Mouse (Mus musculus): ENCODE measurements at regions not wholly inside any gene's neighbourhood (a gene's known extent, or its start where the extent isn't known, plus 50 kb on each side); places are given as distances from the start of the nearest gene placed in this dataset.

DNA sequence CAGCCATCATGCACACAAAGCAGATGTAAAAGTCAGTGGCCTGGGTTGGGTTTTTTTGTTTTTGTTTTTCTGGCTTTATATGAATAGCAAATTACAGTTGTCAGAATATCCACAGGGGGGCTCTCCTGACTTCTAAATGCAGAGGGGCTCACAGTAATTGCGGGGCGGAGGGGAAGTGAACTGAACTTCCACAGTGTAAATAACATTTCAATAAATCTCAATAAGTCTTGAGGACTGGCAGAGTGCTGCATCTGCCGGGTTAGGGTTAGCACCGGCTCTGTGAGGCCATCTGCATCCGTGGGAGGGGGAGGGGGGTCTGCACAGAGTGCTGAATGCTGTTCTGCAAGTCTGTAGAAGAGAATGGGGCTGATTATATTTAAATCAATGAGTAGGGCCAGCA, 50.3 kb upstream of the Arl4c start:
- Histone ChIP-seq H3K4me3 (replicated peaks) (no peak overlapping the region), H3K36me3 (replicated peaks) (no peaks in the 10 kb centered on the region), H3K4me2 (no peak overlapping the region), H3K4me1 (replicated peaks) (no peaks in the 10 kb centered on the region), H3K9ac (no peak overlapping the region), H3K27me3 (no peaks in the 10 kb centered on the region), H3K9me3 (replicated peaks) (no peaks in the 10 kb centered on the region), H3K27ac (replicated peaks) (no peak overlapping the region)
- no peak for ATAC-seq (ENCODE audit: insufficient read depth)
- WGBS (ENCODE audit: insufficient replicate concordance) = 18% methylated on average over 5 of the region's 5 CpGs

DNA sequence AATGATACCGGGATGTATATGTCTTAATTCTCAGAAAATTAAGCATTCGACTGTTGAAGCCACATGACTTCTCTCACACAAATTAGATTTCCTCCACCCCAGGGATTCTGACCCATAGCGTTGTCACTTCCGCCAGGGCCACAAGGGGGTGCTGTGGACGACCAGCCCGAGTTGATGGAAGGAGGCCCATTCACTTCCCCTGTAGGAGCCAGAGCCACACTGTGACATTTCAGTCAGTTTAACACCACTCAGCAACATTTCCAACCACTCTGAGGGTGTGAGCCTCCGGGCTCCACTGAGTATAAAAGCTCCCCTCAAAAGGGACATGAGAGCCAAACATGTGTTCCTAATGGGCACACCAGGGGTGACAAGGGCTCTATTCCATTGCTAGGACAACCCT, 54.6 kb upstream of the Arl4c start:
- no peak for ATAC-seq (ENCODE audit: insufficient read depth)
- Histone ChIP-seq H3K4me1 (replicated peaks) (no peaks in the 10 kb centered on the region), H3K27ac (replicated peaks) (no peak overlapping the region), H3K4me3 (replicated peaks) (no peak overlapping the region), H3K4me2 (no peak overlapping the region), H3K9ac (no peak overlapping the region), H3K9me3 (replicated peaks) (no peaks in the 10 kb centered on the region), H3K36me3 (replicated peaks) (no peaks in the 10 kb centered on the region), H3K27me3 (no peaks in the 10 kb centered on the region)
- 55% methylated on average over 7 of the region's 7 CpGs for WGBS (ENCODE audit: insufficient replicate concordance)

DNA sequence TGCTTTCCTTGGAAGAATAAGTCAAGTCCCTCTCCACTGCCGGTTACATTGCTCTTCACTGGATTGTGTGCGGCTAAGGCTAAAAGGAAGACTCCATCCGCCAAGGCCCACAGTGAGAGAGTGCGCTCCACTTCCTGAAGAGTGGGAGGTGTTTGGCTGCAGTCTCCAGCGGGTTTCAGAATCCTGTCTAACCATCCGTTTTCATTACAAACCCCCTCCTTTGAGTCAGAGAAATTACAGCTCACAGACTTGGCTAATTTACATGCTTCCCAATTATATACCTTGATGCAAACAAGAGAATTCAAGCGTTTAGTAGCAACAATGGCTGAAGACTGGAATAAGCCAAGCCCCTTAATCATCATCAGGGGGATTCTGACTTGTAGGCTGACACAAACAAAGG, 55.1 kb upstream of the Arl4c start:
- Histone ChIP-seq H3K27me3 (no peaks in the 10 kb centered on the region), H3K4me2 (no peak overlapping the region), H3K4me1 (replicated peaks) (no peaks in the 10 kb centered on the region), H3K9ac (no peak overlapping the region), H3K9me3 (replicated peaks) (no peaks in the 10 kb centered on the region), H3K27ac (replicated peaks) (no peak overlapping the region), H3K4me3 (replicated peaks) (no peak overlapping the region), H3K36me3 (replicated peaks) (no peaks in the 10 kb centered on the region)
- ATAC-seq (ENCODE audit: insufficient read depth) = no peak
- WGBS (ENCODE audit: insufficient replicate concordance) = 68% methylated on average over 7 of the region's 7 CpGs

- 36% methylated on average over 3 of the region's 3 CpGs for WGBS (ENCODE audit: insufficient replicate concordance)
- no peak overlapping the region for H3K27ac ChIP-seq (replicated peaks)
Measured at GRCm38 (mm10) chr1:88757746-88758145, 55.7 kb upstream of the Arl4c start.

GRCm38 (mm10) chr1:88760643-88761042, 58.6 kb upstream of the Arl4c start:
- 38% methylated on average over 11 of the region's 11 CpGs for WGBS (ENCODE audit: insufficient replicate concordance)
- no peak overlapping the region for H3K9ac ChIP-seq

More at GRCm38 (mm10) chr1:88757746-88758145, 55.7 kb upstream of the Arl4c start:
- ATAC-seq (ENCODE audit: insufficient read depth) = no peak
- Histone ChIP-seq H3K36me3 (replicated peaks) (no peaks in the 10 kb centered on the region), H3K27me3 (no peaks in the 10 kb centered on the region), H3K4me2 (no peak overlapping the region), H3K4me3 (replicated peaks) (no peak overlapping the region), H3K9ac (no peak overlapping the region), H3K9me3 (replicated peaks) (no peaks in the 10 kb centered on the region), H3K4me1 (replicated peaks) (no peaks in the 10 kb centered on the region)

GRCm38 (mm10) chr1:88761121-88761520, 59.1 kb upstream of the Arl4c start:
- Histone ChIP-seq H3K4me1 (replicated peaks) (no peaks in the 10 kb centered on the region), H3K4me2 (no peak overlapping the region), H3K9me3 (replicated peaks) (no peaks in the 10 kb centered on the region), H3K27me3 (no peaks in the 10 kb centered on the region), H3K4me3 (replicated peaks) (no peak overlapping the region), H3K27ac (replicated peaks) (no peak overlapping the region), H3K36me3 (replicated peaks) (no peaks in the 10 kb centered on the region), H3K9ac (no peak overlapping the region)
- 68% methylated on average over 6 of the region's 6 CpGs for WGBS (ENCODE audit: insufficient replicate concordance)
- no peak for ATAC-seq (ENCODE audit: insufficient read depth)

More at GRCm38 (mm10) chr1:88760643-88761042, 58.6 kb upstream of the Arl4c start:
- Histone ChIP-seq H3K36me3 (replicated peaks) (no peaks in the 10 kb centered on the region), H3K4me2 (no peak overlapping the region), H3K4me1 (replicated peaks) (no peaks in the 10 kb centered on the region), H3K27ac (replicated peaks) (no peak overlapping the region), H3K4me3 (replicated peaks) (no peak overlapping the region), H3K9me3 (replicated peaks) (no peaks in the 10 kb centered on the region), H3K27me3 (no peaks in the 10 kb centered on the region)
- ATAC-seq (ENCODE audit: insufficient read depth) = no peak

GRCm38 (mm10) chr1:88763725-88764364, 61.8 kb upstream of the Arl4c start:
- no peak overlapping the region for H3K9ac ChIP-seq
- ATAC-seq (ENCODE audit: insufficient read depth) = no peak
- 38% methylated on average over 6 of the region's 6 CpGs for WGBS (ENCODE audit: insufficient replicate concordance)
- no peaks in the 10 kb centered on the region for H3K9me3 ChIP-seq (replicated peaks)
- H3K4me1 ChIP-seq (replicated peaks) = no peaks in the 10 kb centered on the region
- no peaks in the 10 kb centered on the region for H3K36me3 ChIP-seq (replicated peaks)
- no peak overlapping the region for H3K4me2 ChIP-seq
- no peaks in the 10 kb centered on the region for H3K27me3 ChIP-seq
- no peak overlapping the region for H3K4me3 ChIP-seq (replicated peaks)
- no peak overlapping the region for H3K27ac ChIP-seq (replicated peaks)

DNA sequence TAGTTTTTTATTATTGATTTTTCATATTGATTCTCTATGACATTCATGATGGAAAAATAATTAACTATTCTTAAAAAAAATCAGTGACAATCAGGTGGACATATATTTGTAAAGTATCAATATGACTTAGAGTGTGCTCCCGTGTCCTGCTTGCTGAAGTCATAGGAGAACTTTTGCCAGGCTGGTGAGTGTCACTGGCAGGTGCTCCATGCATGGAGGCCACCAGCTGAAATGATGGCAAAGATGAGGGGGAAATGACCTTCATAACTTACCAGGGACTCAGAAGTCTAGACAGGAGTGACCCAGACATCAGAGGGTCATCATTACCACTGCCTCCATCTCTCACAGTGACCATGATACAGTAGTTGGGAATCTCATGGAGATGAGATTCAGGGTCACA, 62.5 kb upstream of the Arl4c start:
- ATAC-seq (ENCODE audit: insufficient read depth) = no peak
- Histone ChIP-seq H3K4me2 (no peak overlapping the region), H3K4me3 (replicated peaks) (no peak overlapping the region), H3K4me1 (replicated peaks) (no peaks in the 10 kb centered on the region), H3K36me3 (replicated peaks) (no peaks in the 10 kb centered on the region), H3K9me3 (replicated peaks) (no peaks in the 10 kb centered on the region), H3K9ac (no peak overlapping the region), H3K27me3 (no peaks in the 10 kb centered on the region), H3K27ac (replicated peaks) (no peak overlapping the region)
- WGBS (ENCODE audit: insufficient replicate concordance) = 75% methylated on average over 1 of the region's 1 CpGs

GRCm38 (mm10) chr1:88777009-88777408, 75.0 kb upstream of the Arl4c start:
- Histone ChIP-seq H3K4me2 (no peak overlapping the region), H3K9ac (no peak overlapping the region), H3K27ac (replicated peaks) (no peak overlapping the region), H3K9me3 (replicated peaks) (no peaks in the 10 kb centered on the region), H3K36me3 (replicated peaks) (no peaks in the 10 kb centered on the region), H3K27me3 (no peaks in the 10 kb centered on the region), H3K4me3 (replicated peaks) (no peak overlapping the region), H3K4me1 (replicated peaks) (no peaks in the 10 kb centered on the region)
- no peak for ATAC-seq (ENCODE audit: insufficient read depth)
- WGBS (ENCODE audit: insufficient replicate concordance) = 67% methylated on average over 5 of the region's 5 CpGs

DNA sequence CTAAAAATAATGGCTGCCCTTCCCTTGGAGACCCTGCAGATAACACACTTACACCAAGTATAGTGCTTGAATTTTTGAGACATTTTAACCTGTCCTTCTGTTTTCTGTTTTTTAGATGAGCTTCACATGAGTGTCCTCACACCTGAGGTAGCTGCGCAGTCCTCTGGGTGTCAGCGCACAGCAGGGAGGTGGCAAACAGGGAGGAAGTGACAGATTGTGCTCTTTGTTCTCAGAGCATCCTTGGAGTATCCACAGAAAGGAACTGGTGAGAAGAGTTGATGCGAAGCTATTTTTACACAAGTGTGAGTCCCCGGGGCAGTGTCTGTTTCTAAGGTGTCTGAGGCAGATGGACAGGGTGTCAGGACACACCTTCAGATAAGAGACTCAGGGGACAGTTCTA, 78.2 kb upstream of the Arl4c start:
- Histone ChIP-seq H3K4me1 (replicated peaks) (0 out of 2 replicates have a peak, but pooled peaks cover 3% of the 10 kb centered on the region), H3K9me3 (replicated peaks) (no peaks in the 10 kb centered on the region), H3K27me3 (no peaks in the 10 kb centered on the region), H3K36me3 (replicated peaks) (no peaks in the 10 kb centered on the region), H3K9ac (no peak overlapping the region), H3K4me2 (no peak overlapping the region), H3K27ac (replicated peaks) (no peak overlapping the region), H3K4me3 (replicated peaks) (no peak overlapping the region)
- 69% methylated on average over 4 of the region's 4 CpGs for WGBS (ENCODE audit: insufficient replicate concordance)
- no peak for ATAC-seq (ENCODE audit: insufficient read depth)

DNA sequence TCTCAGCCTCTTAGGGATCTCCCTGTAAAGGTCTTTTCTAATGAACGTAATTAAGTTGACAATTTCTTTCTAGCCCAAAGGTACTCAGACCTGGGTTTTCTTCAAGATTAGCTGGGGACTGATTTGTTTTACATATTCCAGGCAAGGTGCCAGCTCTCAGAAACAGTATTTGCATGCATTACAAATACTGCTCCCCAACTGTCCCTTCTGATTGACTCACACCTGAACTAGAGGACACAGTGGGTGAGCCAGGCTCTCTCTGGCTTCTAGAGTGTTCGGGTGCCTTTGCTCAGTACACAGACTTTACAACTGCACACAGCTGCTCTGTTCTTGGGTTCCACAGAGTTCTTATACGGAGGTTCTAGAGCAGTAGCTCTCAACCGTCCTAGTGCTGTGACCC, 81.1 kb upstream of the Arl4c start:
- 0 out of 2 replicates have a peak, but pooled peaks cover 3% of the 10 kb centered on the region for H3K4me1 ChIP-seq (replicated peaks)
- H3K27ac ChIP-seq (replicated peaks) = no peak overlapping the region
- no peak overlapping the region for H3K4me3 ChIP-seq (replicated peaks)
- no peaks in the 10 kb centered on the region for H3K36me3 ChIP-seq (replicated peaks)
- H3K9me3 ChIP-seq (replicated peaks) = no peaks in the 10 kb centered on the region
- H3K4me2 ChIP-seq = no peak overlapping the region
- H3K9ac ChIP-seq = no peak overlapping the region
- WGBS (ENCODE audit: insufficient replicate concordance) = 64% methylated on average over 4 of the region's 4 CpGs
- ATAC-seq (ENCODE audit: insufficient read depth) = no peak
- H3K27me3 ChIP-seq = no peaks in the 10 kb centered on the region

Measured in liver, embryonic 15.5 days (tissue).